ENCODE assay signal across 8 mouse cellular contexts in the genomic region with DNA sequence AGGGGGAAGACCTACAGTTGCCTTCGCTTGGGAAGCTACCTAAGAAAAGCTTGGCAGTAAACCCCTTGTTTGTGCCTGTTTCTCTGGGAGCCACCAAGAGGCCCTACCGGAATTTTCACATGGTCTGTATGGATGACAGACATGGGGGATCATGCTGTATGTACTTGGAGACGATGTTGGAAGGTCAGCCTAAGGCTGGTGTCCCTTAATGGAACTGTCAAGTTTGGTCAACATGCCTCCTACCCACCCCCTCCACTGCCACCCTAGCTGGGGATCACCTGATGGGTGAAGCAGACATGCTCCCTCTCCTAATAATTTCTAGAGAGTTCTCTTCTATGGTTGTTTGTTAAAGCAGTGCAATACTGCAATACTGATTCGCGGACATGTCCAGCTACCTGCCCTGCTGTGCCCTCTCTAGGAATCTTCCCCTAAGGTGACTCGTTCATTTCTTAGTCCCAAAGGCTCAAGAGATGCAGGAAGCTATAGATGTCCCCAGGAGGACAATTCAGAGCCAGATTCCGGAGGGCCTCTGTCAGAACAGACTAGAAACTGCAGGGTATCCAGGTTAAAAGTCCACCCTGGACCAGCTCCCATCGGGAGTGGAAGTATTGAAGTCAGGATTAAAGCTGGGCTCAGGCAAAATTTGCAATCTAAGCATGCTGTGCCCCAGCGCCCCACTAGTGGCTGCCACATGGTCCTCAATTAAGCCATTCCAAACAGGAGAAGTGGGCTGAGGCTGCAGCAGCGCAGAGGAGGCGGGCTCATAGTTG. TPM values are rescaled to one million over a fixed set of nuclear protein-coding genes. Genes with fewer than 3 reads are reported as not detected.
DNase-seq lines count a peak whose midpoint lies in the region; ATAC-seq lines count a peak whose summit lies in the region.

No protein-coding gene starts in this region.

- peak overlapping the region; percentile 72 for H3K4me2 ChIP-seq in liver, embryonic 11.5 days
- H3K4me2 ChIP-seq in hindbrain, embryonic 14.5 days (replicated peaks), result peak overlapping the region; percentile 50
- H3K4me2 ChIP-seq in midbrain, embryonic 15.5 days, result peak overlapping the region; percentile 53

- no peak overlapping the region for H3K9ac ChIP-seq in liver, embryonic 11.5 days (ENCODE audit: low read depth, low read length)
- no peak overlapping the region for H3K9ac ChIP-seq in hindbrain, embryonic 14.5 days
- no peak overlapping the region for H3K9ac ChIP-seq in midbrain, embryonic 15.5 days

- 33% methylated on average over 11 of the region's 11 CpGs for WGBS in liver, embryonic 11.5 days
- WGBS in embryonic facial prominence, embryonic 10.5 days, result 28% methylated on average over 11 of the region's 11 CpGs
- WGBS in hindbrain, embryonic 14.5 days, result 23% methylated on average over 11 of the region's 11 CpGs
- 20% methylated on average over 11 of the region's 11 CpGs for WGBS in midbrain, embryonic 15.5 days

- DNase-seq in liver, embryonic 11.5 days (ENCODE audit: low spot score), result no peak
- DNase-seq in liver, result no peak
- no peak for DNase-seq in embryonic facial prominence, embryonic 10.5 days (ENCODE audit: low spot score)
- no peak for DNase-seq in hindbrain, embryonic 14.5 days (ENCODE audit: low spot score)
- DNase-seq in left cerebral cortex, postnatal 14 days (ENCODE audit: low spot score in 2 of 2), result no peak
- DNase-seq in layer of hippocampus, postnatal 25 days (ENCODE audit: extremely low spot score in 1 of 2, low spot score in 1 of 2), result no peak
- no peak for DNase-seq in gastrocnemius, postnatal 4 days (ENCODE audit: low spot score in 2 of 2)

- no peak for ATAC-seq in liver, embryonic 11.5 days (replicated peaks; ENCODE audit: low FRiP score)
- no peak for ATAC-seq in hindbrain, embryonic 14.5 days (ENCODE audit: low FRiP score)
- peak; percentile 24; the same call in 1 of the 2 replicates for ATAC-seq in midbrain, embryonic 15.5 days (replicated peaks)

- H3K4me1 ChIP-seq in liver, embryonic 11.5 days (replicated peaks; ENCODE audit: control insufficient read depth, insufficient read depth, low read length), result peaks cover 6% of the 10 kb centered on the region; the same call in 1 of the 2 replicates
- H3K4me1 ChIP-seq in embryonic facial prominence, embryonic 10.5 days, result peaks cover 33% of the 10 kb centered on the region
- H3K4me1 ChIP-seq in hindbrain, embryonic 14.5 days (replicated peaks; ENCODE audit: control insufficient read depth, insufficient read depth, low read length), result peaks cover 33% of the 10 kb centered on the region; the same call in 1 of the 2 replicates
- peaks cover 30% of the 10 kb centered on the region for H3K4me1 ChIP-seq in midbrain, embryonic 15.5 days

- H3K9me3 ChIP-seq in liver, embryonic 11.5 days (ENCODE audit: control insufficient read depth, low read length), result no peaks in the 10 kb centered on the region
- no peaks in the 10 kb centered on the region for H3K9me3 ChIP-seq in embryonic facial prominence, embryonic 10.5 days
- H3K9me3 ChIP-seq in hindbrain, embryonic 14.5 days (ENCODE audit: control insufficient read depth, low read length), result no peaks in the 10 kb centered on the region
- H3K9me3 ChIP-seq in midbrain, embryonic 15.5 days, result no peaks in the 10 kb centered on the region

- intact Hi-C loops in left cerebral cortex, postnatal 14 days (cut with DNase I), result no loop called here

- H3K4me3 ChIP-seq in liver, embryonic 11.5 days (ENCODE audit: low read depth, low read length), result peak overlapping the region; percentile 26
- peak overlapping the region; percentile 50; the same call in 1 of the 2 replicates for H3K4me3 ChIP-seq in embryonic facial prominence, embryonic 10.5 days
- peak overlapping the region; percentile 23 for H3K4me3 ChIP-seq in hindbrain, embryonic 14.5 days (replicated peaks; ENCODE audit: low read length)
- H3K4me3 ChIP-seq in midbrain, embryonic 15.5 days, result peak overlapping the region; percentile 14; the same call in 1 of the 2 replicates

- no peaks in the 10 kb centered on the region for H3K36me3 ChIP-seq in liver, embryonic 11.5 days (ENCODE audit: control insufficient read depth, insufficient read depth, low read length)
- no peaks in the 10 kb centered on the region for H3K36me3 ChIP-seq in embryonic facial prominence, embryonic 10.5 days (replicated peaks)
- no peaks in the 10 kb centered on the region for H3K36me3 ChIP-seq in hindbrain, embryonic 14.5 days (replicated peaks; ENCODE audit: control insufficient read depth, insufficient read depth)
- no peaks in the 10 kb centered on the region for H3K36me3 ChIP-seq in midbrain, embryonic 15.5 days (replicated peaks)

- H3K27me3 ChIP-seq in liver, embryonic 11.5 days (replicated peaks; ENCODE audit: control insufficient read depth, insufficient read depth, low read length), result peaks cover 71% of the 10 kb centered on the region
- peaks cover 92% of the 10 kb centered on the region for H3K27me3 ChIP-seq in embryonic facial prominence, embryonic 10.5 days (replicated peaks; ENCODE audit: low read depth, poor library complexity, severe bottlenecking)
- H3K27me3 ChIP-seq in hindbrain, embryonic 14.5 days (ENCODE audit: control insufficient read depth, insufficient read depth, low read length), result peaks cover 84% of the 10 kb centered on the region
- peaks cover 64% of the 10 kb centered on the region for H3K27me3 ChIP-seq in midbrain, embryonic 15.5 days (replicated peaks)

- no peak overlapping the region for H3K27ac ChIP-seq in liver, embryonic 11.5 days (ENCODE audit: low read depth, low read length)
- no peak overlapping the region for H3K27ac ChIP-seq in embryonic facial prominence, embryonic 10.5 days (replicated peaks)
- H3K27ac ChIP-seq in hindbrain, embryonic 14.5 days, result no peak overlapping the region
- no peak overlapping the region for H3K27ac ChIP-seq in midbrain, embryonic 15.5 days

RNA-seq across cellular contexts. Expression of gene Dnajc5g, which starts 10.2 kb away (rescaled TPM):
- polyA plus RNA-seq in liver, embryonic 11.5 days (2014; fragmentation: Nextera tagmentation; extraction: Ambion mirVana), result not detected in 2 replicates
- not detected in 2 replicates for polyA plus RNA-seq in embryonic facial prominence, embryonic 10.5 days (2016; fragmentation: Nextera tagmentation; extraction: Ambion mirVana)
- polyA plus RNA-seq in hindbrain, embryonic 14.5 days (2014; fragmentation: Nextera tagmentation; extraction: Ambion mirVana), result not detected in 2 replicates
- not detected in 2 replicates for polyA plus RNA-seq in midbrain, embryonic 15.5 days (2015; fragmentation: Nextera tagmentation; extraction: Ambion mirVana)
- total RNA-seq in left cerebral cortex, postnatal 14 days (2021), result not detected
- total RNA-seq in layer of hippocampus, postnatal 25 days (2021), result not detected
- not detected for total RNA-seq in gastrocnemius, postnatal 4 days (2021)

RNA-seq across cellular contexts. Expression of gene Slc30a3, which starts 12.1 kb away (rescaled TPM):
- polyA plus RNA-seq in liver, embryonic 11.5 days (2014; fragmentation: Nextera tagmentation; extraction: Ambion mirVana), result 1.1 and 1.4 TPM in 2 replicates
- polyA plus RNA-seq in embryonic facial prominence, embryonic 10.5 days (2016; fragmentation: Nextera tagmentation; extraction: Ambion mirVana), result 0.59 and 0.85 TPM in 2 replicates
- polyA plus RNA-seq in hindbrain, embryonic 14.5 days (2014; fragmentation: Nextera tagmentation; extraction: Ambion mirVana), result 34.8 and 35.7 TPM in 2 replicates
- polyA plus RNA-seq in midbrain, embryonic 15.5 days (2015; fragmentation: Nextera tagmentation; extraction: Ambion mirVana), result 20.4 and 21.5 TPM in 2 replicates
- 100 to 1,000 TPM; 148 to 193 TPM for total RNA-seq in left cerebral cortex, postnatal 14 days (2021)
- total RNA-seq in layer of hippocampus, postnatal 25 days (2021), result 10 to 100 TPM; 78.9 to 86.5 TPM
- total RNA-seq in gastrocnemius, postnatal 4 days (2021), result not detected

RNA-seq across cellular contexts. Expression of gene Trim54, which starts 20.6 kb away (rescaled TPM):
- 0.43 TPM in 1 of 2 replicates, not detected in the other for polyA plus RNA-seq in liver, embryonic 11.5 days (2014; fragmentation: Nextera tagmentation; extraction: Ambion mirVana)
- not detected in 2 replicates for polyA plus RNA-seq in embryonic facial prominence, embryonic 10.5 days (2016; fragmentation: Nextera tagmentation; extraction: Ambion mirVana)
- not detected in 2 replicates for polyA plus RNA-seq in hindbrain, embryonic 14.5 days (2014; fragmentation: Nextera tagmentation; extraction: Ambion mirVana)
- not detected in 2 replicates for polyA plus RNA-seq in midbrain, embryonic 15.5 days (2015; fragmentation: Nextera tagmentation; extraction: Ambion mirVana)
- total RNA-seq in left cerebral cortex, postnatal 14 days (2021), result 1 to 10 TPM; 1.9 to 2.0 TPM
- total RNA-seq in layer of hippocampus, postnatal 25 days (2021), result not detected
- total RNA-seq in gastrocnemius, postnatal 4 days (2021), result 100 to 1,000 TPM; 139 to 160 TPM

RNA-seq across cellular contexts. Expression of gene Cad, which starts 41.3 kb away (rescaled TPM):
- polyA plus RNA-seq in liver, embryonic 11.5 days (2014; fragmentation: Nextera tagmentation; extraction: Ambion mirVana), result 65.0 and 66.0 TPM in 2 replicates
- polyA plus RNA-seq in embryonic facial prominence, embryonic 10.5 days (2016; fragmentation: Nextera tagmentation; extraction: Ambion mirVana), result 64.6 and 71.3 TPM in 2 replicates
- polyA plus RNA-seq in hindbrain, embryonic 14.5 days (2014; fragmentation: Nextera tagmentation; extraction: Ambion mirVana), result 13.7 and 15.4 TPM in 2 replicates
- 14.9 and 16.2 TPM in 2 replicates for polyA plus RNA-seq in midbrain, embryonic 15.5 days (2015; fragmentation: Nextera tagmentation; extraction: Ambion mirVana)
- total RNA-seq in left cerebral cortex, postnatal 14 days (2021), result 10 to 100 TPM; 17.9 to 19.4 TPM
- total RNA-seq in layer of hippocampus, postnatal 25 days (2021), result 10 to 100 TPM; 16.9 to 18.0 TPM
- 10 to 100 TPM; 40.4 to 41.0 TPM for total RNA-seq in gastrocnemius, postnatal 4 days (2021)

RNA-seq across cellular contexts. Expression of gene Ucn, which starts 42.7 kb away (rescaled TPM):
- not detected in 2 replicates for polyA plus RNA-seq in liver, embryonic 11.5 days (2014; fragmentation: Nextera tagmentation; extraction: Ambion mirVana)
- polyA plus RNA-seq in embryonic facial prominence, embryonic 10.5 days (2016; fragmentation: Nextera tagmentation; extraction: Ambion mirVana), result not detected in 2 replicates
- polyA plus RNA-seq in hindbrain, embryonic 14.5 days (2014; fragmentation: Nextera tagmentation; extraction: Ambion mirVana), result not detected in 2 replicates
- polyA plus RNA-seq in midbrain, embryonic 15.5 days (2015; fragmentation: Nextera tagmentation; extraction: Ambion mirVana), result not detected in 2 replicates
- total RNA-seq in left cerebral cortex, postnatal 14 days (2021), result 1 to 10 TPM; 2.5 to 2.7 TPM
- not detected for total RNA-seq in layer of hippocampus, postnatal 25 days (2021)
- total RNA-seq in gastrocnemius, postnatal 4 days (2021), result under 1 TPM in 1 of 2 experiments, not detected in 1; 0.62 TPM
